Mouse (Mus musculus) spleen, embryonic (tissue): ENCODE data around the gene Capza1.
"Not testable (repeated sequence)": the region's sequence is repeated elsewhere in the genome, so short reads cannot be mapped to it uniquely, and the experiment has no call there.

Experiments used
- CTCF ChIA-PET: fragments of 350-600 bp; sonication (Branson Sonifier 250); formaldehyde crosslinking; loops from one replicate; lab custom pipeline; 2022; lab: Charles Lee

The Capza1 gene

GRCm38 (mm10) chr3:104817991-104818748, 46.1 kb downstream of the Capza1 start, which contains the start of gene Mov10:
Gene Mov10 (minus strand): TSS chr3:104818563.
- CTCF ChIA-PET, result interaction anchor here (0.7 kb wide), 1 partner anchor 43 kb away, joined by 8 read pairs; no protein-coding TSS in a partner anchor

DNA sequence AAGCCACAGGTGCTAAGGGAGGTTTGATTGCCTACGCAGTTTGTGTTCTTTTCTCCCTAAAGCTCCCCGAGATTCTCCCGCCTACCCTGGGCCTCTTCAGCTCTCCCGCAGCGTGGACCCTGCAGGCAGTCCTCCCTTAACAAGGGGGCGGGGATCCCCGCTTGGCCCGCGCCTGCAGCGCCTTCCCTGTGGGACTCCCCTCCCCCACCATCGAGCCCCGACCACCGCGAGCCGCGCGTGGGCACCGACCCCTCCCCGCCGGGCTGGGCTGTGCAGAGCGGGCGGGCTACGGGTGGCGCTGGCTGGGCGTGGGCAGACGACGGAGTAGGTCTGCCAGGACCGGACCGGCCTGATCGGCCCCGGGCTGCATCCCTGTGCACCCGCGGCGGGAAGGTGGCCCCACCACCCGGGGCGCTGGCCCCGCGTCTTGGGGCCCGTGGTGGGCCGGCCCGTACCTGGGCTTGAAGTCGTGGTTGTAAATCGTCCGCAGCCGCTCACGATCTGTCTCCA, 46.8 kb downstream of the Capza1 start:
- CTCF ChIA-PET, result no interaction called here

DNA sequence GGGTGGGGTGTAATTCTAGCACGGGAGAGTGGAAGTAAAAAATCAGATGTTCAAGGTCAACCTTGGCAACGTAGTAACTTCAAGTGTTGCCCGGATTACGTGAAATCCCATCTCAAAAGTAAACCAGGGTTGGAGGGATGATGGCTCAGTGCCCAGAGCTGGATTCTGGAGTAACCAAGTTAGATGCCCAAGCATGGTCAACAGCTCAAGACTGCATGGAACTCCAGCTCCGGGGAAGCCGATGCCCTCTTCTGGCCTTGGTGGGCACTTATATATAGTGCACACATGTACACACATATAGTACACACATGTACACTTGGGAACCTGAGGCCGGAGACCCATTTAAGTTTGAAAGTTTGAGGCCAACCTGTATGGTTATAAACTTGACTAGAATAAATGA, 48.2 kb downstream of the Capza1 start:
- CTCF ChIA-PET, result no interaction called here

GRCm38 (mm10) chr3:104815346-104815745, 49.0 kb downstream of the Capza1 start:
- CTCF ChIA-PET, result no interaction called here

DNA sequence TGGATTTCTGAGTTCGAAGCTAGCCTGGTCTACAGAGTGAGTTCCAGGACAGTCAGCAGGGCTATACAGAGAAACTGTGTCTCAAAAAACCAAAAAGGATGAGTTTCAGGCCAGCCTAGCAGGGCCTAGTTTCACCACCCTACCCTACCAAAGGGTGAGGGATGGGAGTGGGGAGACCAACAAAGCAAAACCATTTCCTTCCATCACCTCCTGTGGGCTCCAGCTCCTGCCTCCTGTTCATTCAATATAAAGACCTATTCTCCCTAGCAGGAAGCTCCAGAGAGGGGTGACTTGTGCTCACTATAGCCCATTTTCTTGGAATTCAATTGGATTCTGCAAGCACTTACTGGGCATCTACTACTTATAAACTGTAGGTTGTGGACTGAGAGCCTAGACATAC, 49.6 kb downstream of the Capza1 start:
- CTCF ChIA-PET, result no interaction called here

DNA sequence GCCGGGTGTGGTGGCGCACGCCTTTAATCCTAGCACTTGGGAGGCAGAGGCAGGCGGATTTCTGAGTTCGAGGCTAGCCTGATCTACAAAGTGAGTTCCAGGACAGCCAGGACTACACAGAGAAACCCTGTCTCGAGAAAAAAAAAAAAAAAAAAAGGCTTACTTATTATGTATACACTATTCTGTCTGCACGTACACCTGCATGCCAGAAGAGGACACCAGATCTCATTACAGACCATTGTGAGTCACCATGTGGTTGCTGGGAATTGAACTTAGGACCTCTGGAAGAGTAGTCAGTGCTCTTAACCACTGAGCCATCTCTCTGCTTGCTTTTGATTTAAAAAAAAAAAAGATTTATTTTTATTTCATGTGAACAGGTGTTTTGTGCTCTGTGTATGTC, 51.1 kb downstream of the Capza1 start:
- CTCF ChIA-PET, result not testable (repeated sequence)

DNA sequence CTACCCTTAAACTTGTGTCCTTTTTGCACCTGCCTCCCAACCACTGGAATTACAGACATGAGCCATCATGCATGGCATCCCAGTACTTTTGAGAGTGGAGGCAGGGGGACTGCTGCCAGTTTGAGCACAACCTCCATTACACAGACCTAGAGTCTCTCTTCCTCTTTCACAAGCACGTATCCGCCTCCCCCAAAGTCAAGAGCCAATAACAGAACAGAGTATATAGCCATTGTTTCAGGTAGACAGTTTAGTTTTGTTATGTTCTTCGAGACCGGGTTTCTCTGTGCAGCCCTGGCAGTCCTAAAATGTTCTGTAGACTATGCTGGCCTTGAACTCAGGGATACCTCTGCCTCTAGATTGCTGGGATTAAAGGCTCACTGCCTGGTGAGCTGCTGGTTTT, 52.1 kb downstream of the Capza1 start:
- CTCF ChIA-PET, result no interaction called here

DNA sequence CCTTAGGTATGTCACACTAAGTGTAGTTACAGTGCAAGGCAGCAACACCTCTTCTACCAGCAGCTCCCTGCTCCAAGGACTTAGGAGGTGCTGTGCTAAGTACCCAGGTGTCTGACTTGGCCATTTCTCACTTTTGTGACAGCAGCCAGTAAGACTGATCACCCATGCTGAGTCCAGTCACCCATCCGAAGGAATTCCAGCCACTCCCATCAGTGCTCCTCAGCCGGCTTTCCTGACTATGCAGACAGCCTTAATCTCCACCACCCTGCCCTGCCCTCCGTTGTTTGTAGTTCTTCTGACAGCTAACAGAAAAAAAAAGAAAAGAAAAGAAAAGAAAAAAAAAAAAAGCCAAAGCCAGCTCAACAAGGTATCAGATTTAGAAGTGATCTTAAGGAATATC, 52.6 kb downstream of the Capza1 start:
- CTCF ChIA-PET, result no interaction called here

DNA sequence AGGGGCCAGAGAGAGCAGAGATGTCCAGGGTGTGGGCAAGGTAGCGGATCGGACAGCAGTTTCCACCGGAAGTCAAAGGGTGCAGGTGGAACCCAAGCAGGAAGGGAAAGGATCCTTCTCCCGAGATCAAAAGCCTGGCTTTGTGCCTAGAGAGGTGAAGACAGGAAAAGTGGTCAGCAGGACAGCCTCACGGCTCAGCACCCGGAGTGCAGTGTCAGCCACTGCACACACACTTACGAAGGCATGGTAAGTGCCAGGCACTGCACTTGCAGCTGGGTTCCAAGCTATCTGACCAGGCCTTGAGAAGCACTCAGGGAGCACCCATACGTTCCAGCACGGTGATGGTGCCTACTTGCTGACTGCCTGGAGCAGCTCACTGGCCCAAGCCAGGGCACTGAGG, 58.8 kb downstream of the Capza1 start:
- CTCF ChIA-PET, result no interaction called here

DNA sequence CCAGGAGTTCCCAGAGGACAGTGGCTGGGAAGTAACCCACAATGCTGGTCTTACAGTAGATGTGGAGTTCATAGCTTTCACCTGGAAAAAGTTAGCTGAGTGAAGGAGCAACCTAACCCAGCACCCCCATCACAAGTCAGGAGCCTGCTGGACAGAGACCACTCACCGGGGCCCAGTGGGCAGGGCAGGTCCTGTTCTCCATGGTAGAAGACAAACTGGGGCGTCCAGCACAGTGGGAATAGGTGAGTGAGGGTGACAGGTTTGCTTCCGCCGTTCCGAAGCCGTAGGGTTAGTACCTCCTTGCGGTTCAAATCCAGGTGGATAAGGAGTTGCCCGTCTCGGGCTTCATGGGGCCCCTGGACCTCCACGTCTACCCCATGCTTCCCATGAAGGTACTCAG, 60.0 kb downstream of the Capza1 start:
- CTCF ChIA-PET, result no interaction called here

- CTCF ChIA-PET, result no interaction called here
These were observed 62.8 kb downstream of the Capza1 start for GRCm38 (mm10) chr3:104801481-104801880.

- CTCF ChIA-PET, result no interaction called here
These were observed 63.6 kb downstream of the Capza1 start for GRCm38 (mm10) chr3:104800681-104801080.

- CTCF ChIA-PET, result no interaction called here
These were observed 67.7 kb downstream of the Capza1 start for GRCm38 (mm10) chr3:104796430-104797082.

DNA sequence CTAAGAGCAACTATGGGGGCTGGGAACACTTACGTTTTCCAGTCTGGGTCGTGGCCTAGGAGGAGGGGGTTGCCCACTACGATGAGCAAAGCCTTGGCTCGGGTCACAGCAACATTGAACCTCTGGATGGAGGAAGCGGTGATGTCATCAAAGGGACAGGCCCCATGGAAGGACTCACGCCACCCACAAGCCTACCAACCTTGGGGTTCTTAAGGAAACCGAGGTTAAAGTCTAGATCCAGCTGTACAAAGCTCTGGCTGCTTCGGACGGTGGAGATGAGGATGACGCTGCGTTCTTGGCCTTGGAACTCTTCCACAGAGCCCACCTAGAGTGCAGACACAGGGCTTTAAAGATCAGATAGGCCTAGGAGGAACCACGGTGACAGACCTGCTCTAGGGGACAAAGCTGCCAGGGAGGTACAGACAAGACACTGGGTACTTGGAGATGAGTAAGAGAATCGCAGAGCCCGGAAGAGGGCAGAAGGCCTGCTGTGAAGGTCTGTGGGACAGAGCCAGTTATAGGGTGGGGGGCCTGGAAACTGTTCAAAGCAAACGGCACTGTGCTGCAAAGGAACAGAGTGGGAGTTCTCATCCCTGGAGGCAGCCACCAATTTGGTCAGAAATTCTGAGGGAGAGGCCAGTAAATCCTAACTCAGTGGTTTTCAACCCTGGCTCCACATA, 68.5 kb downstream of the Capza1 start:
- CTCF ChIA-PET, result no interaction called here

- CTCF ChIA-PET, result no interaction called here
These were observed 69.3 kb downstream of the Capza1 start for GRCm38 (mm10) chr3:104794953-104795470.

GRCm38 (mm10) chr3:104793871-104794828, 70.2 kb downstream of the Capza1 start:
- CTCF ChIA-PET, result no interaction called here

DNA sequence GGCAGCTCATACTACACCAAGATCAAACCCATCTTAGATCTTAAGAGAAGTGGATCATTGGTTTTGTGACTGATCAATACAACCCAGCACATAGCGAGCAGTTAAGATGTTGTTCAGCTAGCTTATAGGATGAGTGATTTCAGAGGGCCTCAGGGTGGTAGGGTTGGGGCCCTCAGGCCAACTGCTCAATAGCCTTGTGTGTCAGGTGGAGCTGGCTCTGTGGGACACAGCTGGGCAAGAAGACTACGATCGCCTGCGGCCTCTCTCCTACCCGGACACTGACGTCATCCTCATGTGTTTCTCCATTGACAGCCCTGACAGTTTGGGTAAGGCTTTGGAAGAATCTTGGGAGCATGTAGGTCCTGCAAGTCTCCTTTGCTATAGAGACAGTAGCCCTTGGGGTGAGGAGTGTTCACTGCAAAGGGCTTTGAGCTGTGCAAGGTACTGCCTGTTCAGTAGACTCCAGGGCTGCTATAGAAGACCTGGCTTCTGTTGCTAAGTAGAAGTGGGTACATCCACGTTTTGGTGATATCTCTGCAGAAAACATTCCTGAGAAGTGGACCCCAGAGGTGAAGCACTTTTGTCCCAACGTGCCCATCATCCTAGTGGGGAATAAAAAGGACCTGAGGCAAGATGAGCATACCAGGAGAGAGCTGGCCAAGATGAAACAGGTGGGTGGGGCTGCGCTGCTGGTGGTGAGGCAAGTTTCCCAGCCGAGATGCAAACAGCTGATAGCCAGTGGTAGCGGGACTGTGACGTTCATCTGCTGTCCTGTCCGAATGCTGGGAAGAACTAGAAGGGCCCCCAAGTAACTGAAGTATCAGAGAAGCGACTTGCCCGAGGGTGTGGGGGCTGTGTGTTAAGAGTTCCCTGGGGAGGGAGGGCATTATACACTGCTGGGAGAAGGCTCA, 71.7 kb downstream of the Capza1 start:
- CTCF ChIA-PET, result no interaction called here

GRCm38 (mm10) chr3:104791671-104792070, 72.6 kb downstream of the Capza1 start:
- CTCF ChIA-PET, result no interaction called here

DNA sequence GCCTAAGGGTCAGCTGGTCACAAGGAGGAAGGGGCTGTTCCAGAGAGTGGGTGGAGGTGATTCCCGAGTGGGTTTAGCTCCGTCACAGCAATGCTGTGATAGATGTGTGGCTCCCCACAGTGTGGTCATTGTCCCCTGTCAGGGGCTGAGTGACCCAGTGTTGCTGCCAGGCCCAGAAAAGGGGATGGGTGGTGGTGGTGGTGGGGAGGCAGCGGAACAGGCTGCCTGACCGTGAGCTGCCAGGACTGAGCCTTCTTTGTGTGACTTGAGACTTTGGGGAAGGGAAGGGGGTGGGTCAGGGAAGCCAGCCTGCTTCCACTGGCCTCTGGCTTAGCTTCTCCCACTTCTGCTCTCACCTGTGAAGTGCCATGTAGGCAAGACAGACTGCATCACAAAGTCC, 73.3 kb downstream of the Capza1 start:
- CTCF ChIA-PET, result no interaction called here

- CTCF ChIA-PET, result no interaction called here
These were observed 73.8 kb downstream of the Capza1 start for GRCm38 (mm10) chr3:104790401-104790937.
